Mouse (Mus musculus) embryonic facial prominence, embryonic 11.5 days (tissue): ENCODE measurements around the gene Gm10642. TPM values are rescaled to one million over a fixed set of nuclear protein-coding genes. Genes with fewer than 3 reads are reported as not detected.
A peak's percentile ranks its signal among the peaks of the same experiment; 100 is the strongest.

Experiments used
- ATAC-seq: fragments of 200-750 bp; cut with Nextera tagmentation; replicated peaks from 2 replicates; pipeline ENCODE4 v1.8.0; 2017; ENCODE audit warnings: low read depth; ENCODE audit not compliant: insufficient number of reproducible peaks, low FRiP score, low TSS enrichment
- DNase-seq: peaks from one replicate; pipeline ENCODE4 v3.0.0-alpha.2; 2015; ENCODE audit warnings: low spot score
- H3K27ac ChIP-seq: fragments of 300-500 bp; sonication (generic); replicated peaks from 2 replicates; pipeline ENCODE4 v1.5.1; 2014; ENCODE audit warnings: mild to moderate bottlenecking, low read depth, low read length, control low read depth
- H3K27me3 ChIP-seq: fragments of 300-500 bp; sonication (generic); 2 replicates; pipeline ENCODE4 v1.6.1; 2014; ENCODE audit warnings: mild to moderate bottlenecking, low read length, moderate library complexity, mixed read lengths; ENCODE audit not compliant: control insufficient read depth, insufficient read depth
- H3K36me3 ChIP-seq: fragments of 300-500 bp; sonication (generic); replicated peaks from 2 replicates; pipeline ENCODE4 v1.6.1; 2014; ENCODE audit warnings: low read depth, mild to moderate bottlenecking, low read length, moderate library complexity, mixed read lengths; ENCODE audit not compliant: control insufficient read depth, insufficient read depth
- H3K4me1 ChIP-seq: fragments of 300-500 bp; sonication (generic); 2 replicates; pipeline ENCODE4 v1.6.1; 2014; ENCODE audit warnings: low read length, mixed read lengths; ENCODE audit not compliant: control insufficient read depth, insufficient read depth
- H3K4me2 ChIP-seq: fragments of 300-500 bp; sonication (generic); 2 replicates; pipeline ENCODE4 v1.6.1; 2014; ENCODE audit warnings: low read depth, mild to moderate bottlenecking, control low read depth, low read length, moderate library complexity
- H3K4me3 ChIP-seq: fragments of 300-500 bp; sonication (generic); 2 replicates; pipeline ENCODE4 v1.5.1; 2014; ENCODE audit warnings: low read depth, low read length, control low read depth
- H3K9ac ChIP-seq: fragments of 300-500 bp; sonication (generic); replicated peaks from 2 replicates; pipeline ENCODE4 v1.6.1; 2014; ENCODE audit warnings: mild to moderate bottlenecking, control low read depth, low read length
- H3K9me3 ChIP-seq: fragments of 300-500 bp; sonication (generic); replicated peaks from 2 replicates; pipeline ENCODE4 v1.6.1; 2016; ENCODE audit warnings: mild to moderate bottlenecking, low read length, inconsistent platforms, mixed read lengths; ENCODE audit not compliant: control insufficient read depth
- WGBS: fragments of 180-500 bp; shearing (Covaris S2); extraction: QIAGEN DNeasy Blood & Tissue Kit; methylation state at CpG from one replicate; pipeline ENCODE4 v1.1.7; 2014; 5-methylcytosine and 5-hydroxymethylcytosine counted together
- polyA plus RNA-seq: library from polyadenylated mRNA; unstranded; fragments of >200 nt; fragmentation: Nextera tagmentation; extraction: Ambion mirVana; gene quantifications from 2 replicates; pipeline ENCODE4 v1.2.1, GENCODE M21; 2014

Gm10642 gene
- 0.14 and 0.21 TPM in 2 replicates for polyA plus RNA-seq

- Histone ChIP-seq H3K27ac (peak within 1 kb of the TSS; percentile 65; the same call in 1 of the 2 replicates), H3K9ac (peak within 1 kb of the TSS; percentile 74), H3K4me2 (peak within 1 kb of the TSS; percentile 95), H3K9me3 (no peaks in the 10 kb centered on the region), H3K36me3 (no peaks in the 10 kb centered on the region), H3K27me3 (no peaks in the 10 kb centered on the region), H3K4me3 (peak within 1 kb of the TSS; percentile 79), H3K4me1 (no peaks in the 10 kb centered on the region)
- DNase-seq: peak; percentile 27
- ATAC-seq: peak; percentile 77
- WGBS: under 1% methylated on average over 55 of the region's 72 CpGs
Measured at GRCm38 (mm10) chr9:70656130-70657007, at the start of gene Gm10642. Gm10642 (plus strand) TSS chr9:70656251.

DNA sequence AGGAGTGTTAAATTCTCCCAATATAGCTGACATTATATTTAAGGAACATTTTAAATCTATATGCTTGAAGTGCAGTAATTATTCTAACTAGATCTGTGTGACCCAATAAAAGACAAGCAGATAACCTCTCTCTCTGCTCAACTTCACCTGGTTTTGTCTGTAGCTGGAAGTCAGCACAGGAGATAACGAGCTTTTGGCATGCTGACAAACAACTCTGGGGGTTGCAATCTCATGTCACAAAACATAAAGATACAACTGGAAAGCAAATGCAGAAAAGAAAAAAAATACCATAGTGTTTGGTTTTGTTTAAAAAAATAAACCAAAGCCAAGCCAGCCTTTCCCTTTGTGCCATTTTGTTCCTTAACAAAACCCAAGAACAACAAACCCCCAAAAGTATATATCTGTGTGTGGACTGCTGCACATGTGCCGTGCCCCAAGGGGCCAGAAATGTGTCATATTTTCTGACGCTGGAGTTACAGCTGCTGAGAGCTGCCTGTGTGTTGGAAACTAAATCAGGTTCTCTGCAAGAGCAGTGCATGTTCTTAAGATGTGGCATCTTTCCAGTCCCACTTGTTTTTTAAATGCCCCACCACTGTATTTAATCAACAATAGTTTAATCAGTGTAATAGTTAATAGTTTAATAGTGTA is 44.9 kb upstream of the Gm10642 start:
- no peak overlapping the region for H3K9ac ChIP-seq
- H3K27ac ChIP-seq: no peak overlapping the region
- H3K4me3 ChIP-seq: no peak overlapping the region
- no peaks in the 10 kb centered on the region for H3K36me3 ChIP-seq
- no peaks in the 10 kb centered on the region for H3K27me3 ChIP-seq
- H3K9me3 ChIP-seq: no peaks in the 10 kb centered on the region
- DNase-seq (no peak), ATAC-seq (no peak)
- no peaks in the 10 kb centered on the region for H3K4me1 ChIP-seq
- H3K4me2 ChIP-seq: no peak overlapping the region
- whole genome bisulfite sequencing: 68% methylated on average over 3 of the region's 3 CpGs

- Histone ChIP-seq H3K4me3 (no peak overlapping the region), H3K9me3 (no peaks in the 10 kb centered on the region), H3K4me1 (no peaks in the 10 kb centered on the region), H3K27me3 (no peaks in the 10 kb centered on the region), H3K9ac (no peak overlapping the region), H3K27ac (no peak overlapping the region), H3K4me2 (no peak overlapping the region), H3K36me3 (no peaks in the 10 kb centered on the region)
- 81% methylated on average over 2 of the region's 2 CpGs for WGBS
- DNase-seq (peak; percentile 9), ATAC-seq (no peak)
Measured at GRCm38 (mm10) chr9:70629711-70630110, 26.3 kb upstream of the Gm10642 start.

DNA sequence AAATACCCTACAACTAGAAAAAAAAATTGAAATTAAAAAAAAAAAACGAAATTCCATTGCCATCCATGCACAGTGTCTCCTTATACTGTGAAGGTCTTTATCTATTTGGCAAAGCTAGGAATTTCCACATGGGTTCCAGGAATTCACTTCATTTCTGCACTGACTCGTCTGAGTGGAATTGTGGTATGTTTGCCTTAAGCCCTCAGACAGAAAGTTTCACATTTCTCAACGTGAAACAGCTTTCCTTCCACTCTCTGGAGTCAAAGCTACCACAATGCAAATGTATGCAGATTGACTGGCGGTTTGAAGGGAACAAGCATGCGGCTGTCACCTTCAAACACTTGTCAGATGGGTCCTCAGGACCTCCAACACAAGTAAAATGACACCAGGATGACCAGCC is 24.4 kb upstream of the Gm10642 start:
- Histone ChIP-seq H3K4me1 (no peaks in the 10 kb centered on the region), H3K4me3 (no peak overlapping the region), H3K9me3 (no peaks in the 10 kb centered on the region), H3K4me2 (no peak overlapping the region), H3K9ac (no peak overlapping the region), H3K27ac (no peak overlapping the region), H3K36me3 (no peaks in the 10 kb centered on the region), H3K27me3 (no peaks in the 10 kb centered on the region)
- 26% methylated on average over 5 of the region's 5 CpGs for WGBS
- DNase-seq (no peak), ATAC-seq (no peak)

DNA sequence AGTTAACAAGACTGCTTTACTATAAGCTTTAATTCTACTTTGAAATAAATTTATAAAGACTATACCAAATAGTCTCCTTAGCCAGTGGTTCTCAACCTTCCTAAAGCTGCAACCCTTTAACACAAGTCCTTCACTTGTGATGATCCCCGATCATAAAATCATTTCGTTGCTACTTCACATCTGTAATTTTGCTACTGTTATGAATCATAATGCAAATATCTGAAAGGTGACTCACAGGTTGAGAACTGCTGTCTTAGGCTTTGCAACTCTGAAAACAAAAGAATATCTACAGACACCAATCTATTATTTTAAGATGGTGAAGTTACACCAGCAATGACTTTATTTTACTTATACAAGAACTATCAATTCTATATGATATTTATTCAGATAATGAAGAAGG is 19.3 kb upstream of the Gm10642 start:
- 87% methylated on average over 2 of the region's 2 CpGs for WGBS
- Histone ChIP-seq H3K9ac (no peak overlapping the region), H3K4me3 (no peak overlapping the region), H3K4me1 (no peaks in the 10 kb centered on the region), H3K4me2 (no peak overlapping the region), H3K27ac (no peak overlapping the region), H3K9me3 (no peaks in the 10 kb centered on the region), H3K36me3 (no peaks in the 10 kb centered on the region), H3K27me3 (no peaks in the 10 kb centered on the region)
- DNase-seq (no peak), ATAC-seq (no peak)

DNA sequence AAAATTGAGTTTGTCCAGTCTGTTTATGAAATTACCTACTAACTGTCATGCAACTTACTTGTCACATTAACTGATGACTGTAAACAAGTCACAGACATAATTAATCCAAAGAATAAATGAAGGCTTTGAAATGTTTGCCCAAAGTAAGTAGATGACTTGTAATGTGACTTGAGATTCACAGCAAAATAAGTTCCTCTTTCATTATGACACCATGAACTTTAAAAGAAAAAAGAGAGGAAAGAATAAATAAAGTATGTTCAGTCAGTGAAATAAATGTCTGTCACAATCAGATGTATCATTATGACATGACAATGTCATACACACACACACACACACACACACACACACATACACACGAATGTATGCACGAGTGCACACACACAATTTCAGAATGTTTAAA is 5.8 kb upstream of the Gm10642 start:
- Histone ChIP-seq H3K4me3 (no peak overlapping the region), H3K9me3 (no peaks in the 10 kb centered on the region), H3K4me2 (no peak overlapping the region), H3K27ac (no peak overlapping the region), H3K36me3 (no peaks in the 10 kb centered on the region), H3K9ac (no peak overlapping the region), H3K27me3 (no peaks in the 10 kb centered on the region), H3K4me1 (no peaks in the 10 kb centered on the region)
- ATAC-seq (no peak), DNase-seq (no peak)
- WGBS: 88% methylated on average over 2 of the region's 2 CpGs

DNA sequence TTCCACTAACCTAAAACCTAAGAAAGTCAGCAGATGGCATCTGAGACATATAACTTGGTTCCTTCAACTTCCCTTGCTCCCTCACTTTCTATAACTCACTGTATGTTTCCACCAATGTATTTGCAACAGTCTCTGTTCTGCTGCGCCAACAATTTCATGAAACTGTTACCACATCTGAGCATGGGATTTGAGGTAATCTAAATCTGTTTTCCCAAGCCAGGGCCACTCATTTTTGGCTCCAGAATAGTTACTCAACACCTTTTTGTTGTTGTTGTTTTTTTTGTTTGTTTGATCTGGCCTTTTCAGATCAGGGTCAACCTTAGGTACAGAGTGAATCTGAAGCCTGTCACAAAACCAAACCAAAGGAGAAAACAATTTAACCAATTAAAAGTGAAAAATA is 5.1 kb upstream of the Gm10642 start:
- H3K4me2 ChIP-seq: no peak overlapping the region
- H3K9ac ChIP-seq: no peak overlapping the region
- H3K4me1 ChIP-seq: no peaks in the 10 kb centered on the region
- no peak for DNase-seq
- H3K4me3 ChIP-seq: no peak overlapping the region
- H3K36me3 ChIP-seq: no peaks in the 10 kb centered on the region
- 97% methylated on average over 1 of the region's 1 CpGs for WGBS
- H3K27me3 ChIP-seq: no peaks in the 10 kb centered on the region
- no peaks in the 10 kb centered on the region for H3K9me3 ChIP-seq
- no peak for ATAC-seq
- H3K27ac ChIP-seq: no peak overlapping the region

DNA sequence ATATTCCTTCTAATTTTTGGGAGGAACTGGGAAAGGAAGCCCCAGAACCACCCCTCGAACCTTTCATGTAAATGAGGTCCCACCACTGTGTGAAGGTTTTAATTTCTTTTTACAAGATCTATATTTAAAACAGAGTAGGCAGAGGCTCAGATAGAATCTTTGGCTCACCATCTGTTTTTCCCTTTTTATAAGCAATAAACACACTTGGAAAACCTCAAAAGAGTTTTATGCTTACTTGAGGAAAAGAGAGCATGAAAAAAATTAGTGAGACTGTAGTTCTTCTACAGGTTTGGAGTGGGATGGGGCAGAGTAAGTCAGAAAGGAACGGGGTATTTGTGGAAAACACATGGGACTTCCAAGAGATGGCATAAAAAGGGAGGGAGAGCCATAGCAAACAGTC is 3.8 kb upstream of the Gm10642 start:
- Histone ChIP-seq H3K4me3 (no peak overlapping the region), H3K27ac (no peak overlapping the region), H3K36me3 (no peaks in the 10 kb centered on the region), H3K4me1 (no peaks in the 10 kb centered on the region), H3K27me3 (no peaks in the 10 kb centered on the region), H3K4me2 (no peak overlapping the region), H3K9ac (no peak overlapping the region), H3K9me3 (no peaks in the 10 kb centered on the region)
- ATAC-seq (no peak), DNase-seq (no peak)
- 66% methylated on average over 2 of the region's 2 CpGs for WGBS
